Mouse (Mus musculus) cerebellum, adult 2 months (tissue): ENCODE measurements around the gene 1700020A23Rik.

ENCODE experiments used
- CTCF ChIP-seq: fragments of 200-500 bp; IDR thresholded peaks from 2 replicates; pipeline ENCODE4 v1.5.1; 2011; ENCODE audit warnings: low read depth, mild to moderate bottlenecking, control low read depth, low read length, moderate library complexity, borderline replicate concordance; ENCODE audit not compliant: insufficient read depth
- POLR2A ChIP-seq: fragments of 200-500 bp; IDR thresholded peaks from 2 replicates; pipeline ENCODE4 v1.6.1; 2011; ENCODE audit warnings: low read length, control low read depth, borderline replicate concordance; ENCODE audit not compliant: insufficient read depth

DNA sequence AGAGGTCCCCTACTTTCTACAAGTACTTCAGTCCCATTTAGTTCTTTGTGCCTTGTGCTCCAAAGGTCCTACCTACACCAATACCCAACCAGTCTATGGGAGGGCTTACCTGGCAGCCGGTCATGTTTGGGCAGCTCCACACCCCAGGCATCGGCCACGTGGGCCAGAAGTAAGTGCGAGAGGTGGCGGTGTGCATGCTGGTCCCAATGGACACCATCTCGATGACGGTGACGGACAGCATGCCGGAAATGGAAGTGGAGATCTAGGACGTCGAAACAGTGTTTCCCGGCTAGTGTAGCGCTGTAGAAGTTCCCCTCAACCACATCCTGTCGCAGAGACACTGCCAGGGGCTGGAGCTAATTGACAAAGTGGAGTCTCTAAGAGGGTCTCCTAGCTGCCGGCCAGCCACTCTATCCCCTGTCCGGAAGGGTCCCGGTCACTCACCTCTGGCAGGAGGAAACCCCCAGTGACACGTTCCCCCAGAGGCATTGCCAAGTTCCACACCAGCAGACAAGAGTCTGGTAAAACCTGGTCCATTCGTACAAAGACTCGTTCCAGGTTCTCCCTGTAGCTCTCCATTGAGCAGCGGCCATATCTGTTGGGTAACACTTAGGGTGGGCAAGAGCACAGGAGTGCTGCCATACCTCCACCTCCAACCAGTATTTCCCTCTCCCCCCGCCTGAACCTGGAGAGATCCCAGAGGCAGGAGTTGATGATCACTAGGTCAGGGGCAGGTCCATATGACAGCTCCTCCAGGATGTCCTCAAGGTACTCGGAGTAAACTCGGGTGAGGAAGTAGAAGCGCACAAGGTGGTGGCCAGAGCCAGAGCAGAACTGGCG is 16.9 kb downstream of the 1700020A23Rik start:
- TF ChIP-seq CTCF: no peak
- TF ChIP-seq POLR2A: no peak
